Mouse (Mus musculus): Measurements from ENCODE around the gene Myom3.

- TF ChIP-seq CTCF (IDR thresholded peaks at IDR 0.05; ENCODE audit: low read depth, low read length): no peak
- TF ChIP-seq POLR2A (IDR thresholded peaks at IDR 0.05; ENCODE audit: extremely low read depth, insufficient read depth, low read length): no peak
Observed at GRCm38 (mm10) chr4:135744726-135745448, 14.6 kb upstream of the Myom3 start.
